Mouse (Mus musculus): ENCODE measurements at regions not wholly inside any gene's neighbourhood (a gene's known extent, or its start where the extent isn't known, plus 50 kb on each side); places are given as distances from the start of the nearest gene placed in this dataset.
"Not testable (repeated sequence)": the region's sequence is repeated elsewhere in the genome, so short reads cannot be mapped to it uniquely, and the experiment has no call there.

DNA sequence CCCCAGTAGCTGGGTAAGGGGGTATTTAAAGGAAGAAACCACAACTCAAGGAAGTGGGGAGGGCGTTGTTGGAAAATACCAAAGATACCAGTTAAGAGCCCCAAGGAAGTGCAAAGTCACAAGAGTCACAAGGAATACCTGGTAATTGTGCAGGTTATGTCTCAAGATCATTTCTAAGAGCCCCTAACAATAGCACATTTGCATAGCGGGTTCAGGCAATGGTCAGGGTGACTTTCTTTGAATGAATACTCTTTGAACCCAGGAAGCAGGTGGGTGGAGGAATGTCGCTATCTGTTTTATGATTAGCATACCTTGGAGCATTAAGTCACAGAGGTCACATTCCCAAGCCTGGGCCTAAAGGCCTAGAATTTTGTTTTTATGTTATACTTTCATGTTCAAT, 186.7 kb downstream of the Opa1 start:
- TF ChIP-seq CTCF (IDR thresholded peaks at IDR 0.05; ENCODE audit: control insufficient read depth, insufficient read depth, low read length); POLR2A (IDR thresholded peaks at IDR 0.05; ENCODE audit: borderline replicate concordance, control insufficient read depth, low read depth, low read length): not testable (repeated sequence)
